Mouse (Mus musculus) kidney, adult 9 months (tissue): ENCODE results near the gene Slc5a10.

Experiments
- DNase-seq: peaks from one replicate; pipeline ENCODE4 v3.0.0; 2022

Slc5a10 gene

GRCm38 (mm10) chr11:61665991-61666799 is 54.4 kb downstream of the Slc5a10 start:
- peak; percentile 50 for DNase-seq

GRCm38 (mm10) chr11:61665401-61665800 is 55.2 kb downstream of the Slc5a10 start:
- DNase-seq = no peak

GRCm38 (mm10) chr11:61662189-61662588 is 58.4 kb downstream of the Slc5a10 start:
- no peak for DNase-seq

- no peak for DNase-seq
Measured at GRCm38 (mm10) chr11:61660806-61661392, 59.7 kb downstream of the Slc5a10 start.

- DNase-seq = no peak
Measured at GRCm38 (mm10) chr11:61660001-61660400, 60.6 kb downstream of the Slc5a10 start.

GRCm38 (mm10) chr11:61659011-61659858 is 61.4 kb downstream of the Slc5a10 start:
- DNase-seq = peak; percentile 25

GRCm38 (mm10) chr11:61658360-61658922 is 62.2 kb downstream of the Slc5a10 start:
- no peak for DNase-seq

- DNase-seq = no peak
Measured at GRCm38 (mm10) chr11:61657432-61657831, 63.2 kb downstream of the Slc5a10 start.

- DNase-seq = no peak
Measured at GRCm38 (mm10) chr11:61656148-61656850, 64.3 kb downstream of the Slc5a10 start.

GRCm38 (mm10) chr11:61655649-61656048 is 65.0 kb downstream of the Slc5a10 start:
- no peak for DNase-seq

GRCm38 (mm10) chr11:61654786-61655311 is 65.8 kb downstream of the Slc5a10 start:
- no peak for DNase-seq

GRCm38 (mm10) chr11:61653568-61653967 is 67.1 kb downstream of the Slc5a10 start:
- DNase-seq = no peak

- DNase-seq = peak; percentile 54
Measured at GRCm38 (mm10) chr11:61652686-61653447, 67.8 kb downstream of the Slc5a10 start, which contains the start of gene Grap. Gene Grap (plus strand): TSS chr11:61653265.

- DNase-seq = no peak
Measured at GRCm38 (mm10) chr11:61652216-61652615, 68.4 kb downstream of the Slc5a10 start.

GRCm38 (mm10) chr11:61650470-61651265 is 70.0 kb downstream of the Slc5a10 start:
- DNase-seq = no peak

GRCm38 (mm10) chr11:61649626-61650025 is 71.0 kb downstream of the Slc5a10 start:
- no peak for DNase-seq

- DNase-seq = no peak
Measured at GRCm38 (mm10) chr11:61649163-61649580, 71.5 kb downstream of the Slc5a10 start.

- DNase-seq = no peak
Measured at GRCm38 (mm10) chr11:61648749-61649115, 71.9 kb downstream of the Slc5a10 start.

- peak; percentile 72 for DNase-seq
Measured at GRCm38 (mm10) chr11:61647956-61648748, 72.5 kb downstream of the Slc5a10 start.
